Mouse (Mus musculus) lung, postnatal 25 days (tissue): ENCODE measurements around the gene Gse1.
A peak's percentile ranks its signal among the peaks of the same experiment; 100 is the strongest.

Source experiments
- DNase-seq: peaks from one replicate; pipeline ENCODE4 v3.0.0; 2022; ENCODE audit warnings: low spot score

Gene Gse1

GRCm38 (mm10) chr8:120376847-120377802, 148.9 kb downstream of the Gse1 start:
- DNase-seq: no peak

- no peak for DNase-seq
These were observed 149.5 kb downstream of the Gse1 start for GRCm38 (mm10) chr8:120377803-120378189.

- DNase-seq: peak; percentile 82
These were observed 150.1 kb downstream of the Gse1 start for GRCm38 (mm10) chr8:120378306-120378705.

- DNase-seq: no peak
These were observed 150.8 kb downstream of the Gse1 start for GRCm38 (mm10) chr8:120379015-120379414.

GRCm38 (mm10) chr8:120381865-120382264, 153.6 kb downstream of the Gse1 start:
- no peak for DNase-seq

- DNase-seq: peak; percentile 80
These were observed 154.4 kb downstream of the Gse1 start for GRCm38 (mm10) chr8:120382436-120383203.

- DNase-seq: no peak
These were observed 154.9 kb downstream of the Gse1 start for GRCm38 (mm10) chr8:120383204-120383560.

- no peak for DNase-seq
These were observed 155.5 kb downstream of the Gse1 start for GRCm38 (mm10) chr8:120383713-120384112.

GRCm38 (mm10) chr8:120384745-120385144, 156.5 kb downstream of the Gse1 start:
- no peak for DNase-seq

GRCm38 (mm10) chr8:120388246-120388645, 160.0 kb downstream of the Gse1 start:
- DNase-seq: no peak

GRCm38 (mm10) chr8:120390598-120390997, 162.3 kb downstream of the Gse1 start:
- no peak for DNase-seq

GRCm38 (mm10) chr8:120391856-120392255, 163.6 kb downstream of the Gse1 start:
- no peak for DNase-seq

- DNase-seq: no peak
These were observed 164.8 kb downstream of the Gse1 start for GRCm38 (mm10) chr8:120393085-120393484.

- DNase-seq: no peak
These were observed 165.6 kb downstream of the Gse1 start for GRCm38 (mm10) chr8:120393871-120394275.

- no peak for DNase-seq
These were observed 167.6 kb downstream of the Gse1 start for GRCm38 (mm10) chr8:120395892-120396291.

- DNase-seq: peak; percentile 34
These were observed 168.5 kb downstream of the Gse1 start for GRCm38 (mm10) chr8:120396756-120397155.

GRCm38 (mm10) chr8:120397444-120398411, 169.5 kb downstream of the Gse1 start:
- peak; percentile 77 for DNase-seq

- DNase-seq: no peak
These were observed 171.1 kb downstream of the Gse1 start for GRCm38 (mm10) chr8:120399212-120399934.

GRCm38 (mm10) chr8:120401216-120401615, 173.0 kb downstream of the Gse1 start:
- DNase-seq: no peak

GRCm38 (mm10) chr8:120401712-120402111, 173.5 kb downstream of the Gse1 start:
- no peak for DNase-seq

- DNase-seq: no peak
These were observed 175.5 kb downstream of the Gse1 start for GRCm38 (mm10) chr8:120403606-120404269.
